Mouse (Mus musculus) ES-E14 (cell line): ENCODE data around the gene Birc2. TPM values are rescaled to one million over a fixed set of nuclear protein-coding genes. Genes with fewer than 3 reads are reported as not detected.

Experiments used
- DNase-seq: peaks from one replicate; pipeline ENCODE4 v3.0.0-alpha.2; 2013; ENCODE audit warnings: low read depth, low spot score
- H3K27ac ChIP-seq: 2 replicates; pipeline ENCODE4 v1.5.1; 2012; ENCODE audit warnings: low read depth, mild to moderate bottlenecking, low read length, moderate library complexity, mixed read lengths; ENCODE audit not compliant: poor library complexity, insufficient read depth, severe bottlenecking
- H3K36me3 ChIP-seq: 2 replicates; pipeline ENCODE4 v1.6.1; 2012; ENCODE audit warnings: mild to moderate bottlenecking, low read length, moderate library complexity, mixed read lengths; ENCODE audit not compliant: control insufficient read depth, poor library complexity, insufficient read depth, severe bottlenecking
- H3K4me1 ChIP-seq, 2 experiments: fragments of 150-350 bp in 1 of 2; sonication (generic) in 1 of 2; 2 replicates each; pipeline ENCODE4 v1.6.1; 2012; ENCODE audit warnings: low read length in 2 of 2, mild to moderate bottlenecking in 1 of 2, mixed read lengths in 1 of 2; ENCODE audit not compliant: control insufficient read depth in 2 of 2, insufficient read depth in 2 of 2, poor library complexity in 1 of 2
- H3K4me3 ChIP-seq, 2 experiments: fragments of 150-350 bp in 1 of 2; sonication (generic) in 1 of 2; 2 replicates each; pipeline ENCODE4 v1.5.1; 2012; ENCODE audit warnings: low read length in 2 of 2, low read depth in 1 of 2, mild to moderate bottlenecking in 1 of 2, mixed read lengths in 1 of 2; ENCODE audit not compliant: insufficient read depth in 1 of 2, poor library complexity in 1 of 2, severe bottlenecking in 1 of 2
- H3K9ac ChIP-seq: 2 replicates; pipeline ENCODE4 v1.6.1; 2012; ENCODE audit warnings: low read depth, mild to moderate bottlenecking, low read length, mixed read lengths; ENCODE audit not compliant: poor library complexity, insufficient read depth, severe bottlenecking
- H3K9me3 ChIP-seq: fragments of 150-350 bp; sonication (generic); 2 replicates; pipeline ENCODE4 v1.6.1; 2012; ENCODE audit warnings: low read depth, mild to moderate bottlenecking, low read length; ENCODE audit not compliant: control insufficient read depth, insufficient read depth
- CHD2 ChIP-seq: IDR thresholded peaks from 2 replicates; pipeline ENCODE4 v1.6.1; 2014; ENCODE audit warnings: mild to moderate bottlenecking, low read depth, low read length, inconsistent platforms
- HCFC1 ChIP-seq: IDR thresholded peaks from 2 replicates; pipeline ENCODE4 v1.6.1; 2012; ENCODE audit warnings: low read length, inconsistent platforms, borderline replicate concordance; ENCODE audit not compliant: insufficient read depth
- MAFK ChIP-seq: IDR thresholded peaks from 2 replicates; pipeline ENCODE4 v1.6.1; 2014; ENCODE audit warnings: mild to moderate bottlenecking, low read depth, low read length, inconsistent platforms; ENCODE audit not compliant: insufficient read depth
- ZC3H11A ChIP-seq: IDR thresholded peaks from 2 replicates; pipeline ENCODE4 v1.6.1; 2012; ENCODE audit warnings: low read depth, mild to moderate bottlenecking, inconsistent platforms, low read length, borderline replicate concordance
- ZNF384 ChIP-seq: IDR thresholded peaks from 2 replicates; pipeline ENCODE4 v1.6.1; 2012; ENCODE audit warnings: low read depth, low read length, inconsistent platforms
- in situ Hi-C, 2 experiments: fragments of 600-800 bp; cut with MboI; formaldehyde crosslinking; loops; one replicate each; pipeline ENCODE4 v1.15.1; 2025; ENCODE audit warnings: low sequenced_read_pairs in 2 of 2, inconsistent platforms in 1 of 2; ENCODE audit not compliant: unreplicated experiment in 2 of 2
- total RNA-seq: library from RNA; depleted of rRNA; stranded (reverse); fragments of 300-350 nt; gene quantifications from 2 replicates; pipeline ENCODE4 v1.2.3, GENCODE M21; 2012

Birc2 gene
- total RNA-seq, 1 experiment = 30.5 TPM

GRCm38 (mm10) chr9:7833421-7833820, 3.4 kb downstream of the Birc2 start:
- TF ChIP-seq ZC3H11A (no peak), MAFK (no peak), HCFC1 (no peak), ZNF384 (no peak), CHD2 (no peak)
- DNase-seq = no peak
- Histone ChIP-seq H3K36me3 (peaks cover 2% of the 10 kb centered on the region; the same call in 1 of the 2 replicates), H3K4me1 (peaks cover 3 to 4% of the 10 kb centered on the region in 2 experiments; a peak in 3 of 4 replicates), H3K27ac (no peak overlapping the region), H3K4me3 (no peak overlapping the region), H3K9ac (no peak overlapping the region), H3K9me3 (no peaks in the 10 kb centered on the region)
- in situ Hi-C loops = no loop called here

DNA sequence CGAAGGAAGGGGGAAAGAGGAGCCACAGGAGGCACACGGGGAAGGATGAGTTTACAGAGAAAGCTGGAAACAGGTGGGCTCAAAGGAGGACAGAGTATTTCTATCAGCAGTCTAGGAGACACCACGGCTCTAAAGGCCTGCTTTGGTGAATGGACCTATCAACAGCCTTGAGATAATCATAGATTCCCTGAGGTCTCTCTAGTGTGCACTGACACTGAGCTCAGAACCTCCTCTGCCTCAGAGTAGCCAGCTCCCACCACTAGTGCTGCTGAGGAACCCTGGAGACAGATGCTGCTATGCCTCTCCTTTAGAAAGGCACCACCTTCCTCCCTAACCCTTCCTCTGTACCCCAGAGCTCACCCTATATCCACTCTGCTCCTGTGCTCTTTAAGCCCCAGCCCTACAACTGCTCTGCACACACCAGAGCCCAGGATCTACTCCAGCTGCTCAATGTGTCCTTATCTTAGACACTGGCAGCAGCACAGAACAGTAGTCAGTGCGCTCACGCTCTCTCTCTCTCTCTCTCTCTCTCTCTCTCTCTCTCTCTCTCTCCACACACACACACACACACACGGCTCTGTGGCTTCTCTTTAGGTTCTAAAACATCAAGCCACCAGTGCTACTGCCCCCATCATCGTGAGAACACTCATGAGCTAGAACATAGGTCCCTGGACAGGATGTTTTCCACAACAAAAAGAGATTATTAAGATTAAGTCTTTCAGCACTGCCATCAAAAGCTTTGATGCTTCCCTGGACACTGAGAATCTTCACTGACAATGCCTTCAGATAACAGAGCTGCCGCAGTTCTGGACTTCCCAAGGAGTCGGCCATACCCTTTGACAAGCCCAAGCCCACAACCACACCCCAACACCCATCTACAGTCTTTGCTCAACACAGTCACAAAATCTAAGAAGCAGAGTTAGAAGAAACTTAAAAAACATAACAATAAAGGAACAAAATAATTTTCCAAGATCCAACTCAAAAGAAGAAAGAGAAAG, 7.0 kb downstream of the Birc2 start:
- TF ChIP-seq CHD2 = no peak
- no peak for TF ChIP-seq HCFC1
- no peak for TF ChIP-seq MAFK
- no peak for TF ChIP-seq ZNF384
- no peak for TF ChIP-seq ZC3H11A
- H3K36me3 ChIP-seq = peaks cover 2% of the 10 kb centered on the region; the same call in 1 of the 2 replicates
- no peak overlapping the region for H3K4me3 ChIP-seq
- no peak overlapping the region for H3K9ac ChIP-seq
- no peak for DNase-seq
- H3K9me3 ChIP-seq = no peaks in the 10 kb centered on the region
- in situ Hi-C loops = no loop called here
- H3K27ac ChIP-seq = no peak overlapping the region
- peaks cover 3 to 5% of the 10 kb centered on the region in 2 experiments; a peak in 1 of 4 replicates for H3K4me1 ChIP-seq

DNA sequence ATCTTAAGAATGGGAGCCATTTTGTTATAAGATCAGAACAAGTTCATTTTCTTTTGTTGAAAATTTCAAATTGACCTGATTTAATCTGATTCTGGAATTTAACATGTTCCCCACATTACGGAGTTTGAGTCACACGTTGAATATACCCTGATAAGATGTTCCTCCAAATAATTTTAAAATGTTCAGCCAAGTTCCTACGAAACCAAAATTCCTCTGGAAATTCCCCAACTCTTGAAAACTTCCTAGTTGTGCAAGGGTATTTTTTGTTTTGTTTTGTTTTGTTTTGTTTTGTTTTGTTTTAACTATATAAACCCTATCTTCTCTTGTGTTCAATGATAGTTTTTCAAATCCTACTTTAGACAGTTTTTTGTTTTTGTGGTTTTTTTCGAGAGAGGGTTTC, 8.2 kb downstream of the Birc2 start:
- Histone ChIP-seq H3K9ac (no peak overlapping the region), H3K4me1 (peaks cover 3 to 6% of the 10 kb centered on the region in 2 experiments; a peak in 1 of 4 replicates), H3K36me3 (peaks cover 3% of the 10 kb centered on the region; the same call in 1 of the 2 replicates), H3K4me3 (no peak overlapping the region), H3K9me3 (no peaks in the 10 kb centered on the region), H3K27ac (no peak overlapping the region)
- TF ChIP-seq CHD2 = no peak
- no peak for TF ChIP-seq ZC3H11A
- TF ChIP-seq MAFK = no peak
- no peak for TF ChIP-seq HCFC1
- TF ChIP-seq ZNF384 = no peak
- in situ Hi-C loops = no loop called here
- DNase-seq = no peak

GRCm38 (mm10) chr9:7824916-7825315, 11.9 kb downstream of the Birc2 start:
- DNase-seq = no peak
- peaks cover 2 to 6% of the 10 kb centered on the region in 2 experiments; a peak in 1 of 4 replicates for H3K4me1 ChIP-seq
- H3K9me3 ChIP-seq = no peaks in the 10 kb centered on the region
- TF ChIP-seq CHD2 (no peak), ZNF384 (no peak), HCFC1 (no peak), ZC3H11A (no peak), MAFK (no peak)
- in situ Hi-C loops = no loop called here
- no peak overlapping the region for H3K9ac ChIP-seq
- H3K27ac ChIP-seq = no peak overlapping the region
- peaks cover 5% of the 10 kb centered on the region; the same call in 1 of the 2 replicates for H3K36me3 ChIP-seq
- no peak overlapping the region for H3K4me3 ChIP-seq
